Mouse (Mus musculus): ENCODE data around the gene Fbxo10.

GRCm38 (mm10) chr4:45097198-45097872, 12.9 kb upstream of the Fbxo10 start:
- TF ChIP-seq ZNF384 (IDR thresholded peaks at IDR 0.05; ENCODE audit: low read depth, low read length) (no peak), HCFC1 (IDR thresholded peaks at IDR 0.05; ENCODE audit: borderline replicate concordance, insufficient read depth, low read length) (no peak), ZC3H11A (IDR thresholded peaks at IDR 0.05; ENCODE audit: borderline replicate concordance, low read depth, low read length) (peak; percentile 44; the same call in 1 of the 2 replicates)

All from ES-E14 (cell line).